Mouse (Mus musculus): ENCODE data around the gene Ncbp3.

The Ncbp3 gene

DNA sequence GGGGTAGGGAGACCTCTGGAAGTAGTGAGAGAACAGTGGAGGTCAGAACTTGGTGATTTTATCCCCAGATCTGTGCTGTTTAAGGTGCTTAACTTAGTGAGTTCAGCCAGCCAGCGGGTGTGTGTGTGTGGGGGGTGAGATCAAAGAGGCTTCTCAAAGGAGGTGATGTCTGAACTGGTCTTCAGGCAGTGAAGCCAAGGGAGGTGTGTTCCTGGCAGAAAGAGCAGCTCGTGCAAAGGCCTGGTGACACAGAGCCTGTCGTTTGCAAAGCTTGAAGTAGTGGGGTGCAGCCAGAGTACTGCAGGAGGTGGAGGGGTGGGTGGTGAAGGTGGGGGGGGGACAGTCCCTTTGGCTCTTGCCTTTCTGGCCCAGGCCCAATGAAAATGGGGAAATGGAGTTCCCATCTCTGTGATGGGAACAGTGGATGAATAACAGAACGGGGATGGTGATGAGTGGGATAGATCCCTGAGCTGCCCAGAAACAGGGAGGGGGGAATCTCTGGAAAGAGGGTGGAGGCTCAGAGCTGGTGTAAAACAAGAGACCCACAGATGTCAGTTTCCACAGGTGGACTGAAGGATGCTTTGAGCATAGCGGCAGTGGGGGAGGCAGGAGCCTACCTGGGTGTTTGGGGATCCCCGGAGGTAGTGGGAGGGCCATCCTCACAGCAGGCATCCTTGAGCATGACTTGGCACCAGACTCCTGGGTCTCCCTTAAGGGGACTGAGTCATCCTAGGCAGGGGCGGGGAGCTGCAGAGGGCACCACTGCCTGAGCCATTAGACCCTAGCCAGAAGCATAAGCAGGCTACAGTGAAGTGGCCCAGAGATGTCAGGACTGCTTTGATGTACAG lies 26.4 kb upstream of the Ncbp3 start:
- Histone ChIP-seq H3K27me3 (ENCODE audit: control insufficient read depth, insufficient read depth, low read length, poor library complexity, severe bottlenecking) (no peaks in the 10 kb centered on the region), H3K36me3 (ENCODE audit: control insufficient read depth, insufficient read depth, low read length, poor library complexity, severe bottlenecking) (no peaks in the 10 kb centered on the region)
- no peak for DNase-seq (ENCODE audit: low read depth, low spot score)

DNA sequence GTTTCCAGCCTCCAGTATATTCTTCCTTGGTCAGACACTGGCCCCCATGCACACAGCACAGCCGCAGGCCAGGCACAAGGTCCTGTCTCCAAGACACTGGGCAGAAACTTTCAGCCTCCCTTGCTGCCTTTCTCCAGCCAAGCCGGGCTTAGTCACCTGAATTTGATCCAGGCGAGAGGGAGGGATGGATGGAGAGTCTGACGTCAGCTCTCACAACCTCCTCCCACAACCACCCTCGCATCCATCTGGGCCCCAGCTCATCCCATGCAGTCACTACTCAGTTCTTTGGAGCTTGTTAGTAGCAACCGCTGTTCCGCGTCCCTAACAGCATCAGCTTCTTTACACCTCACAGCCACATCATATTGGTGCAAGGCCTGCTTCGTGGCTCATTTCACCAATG lies 24.5 kb upstream of the Ncbp3 start:
- H3K27me3 ChIP-seq (ENCODE audit: control insufficient read depth, insufficient read depth, low read length, poor library complexity, severe bottlenecking), result no peaks in the 10 kb centered on the region
- no peaks in the 10 kb centered on the region for H3K36me3 ChIP-seq (ENCODE audit: control insufficient read depth, insufficient read depth, low read length, poor library complexity, severe bottlenecking)
- no peak for DNase-seq (ENCODE audit: low read depth, low spot score)

- no peaks in the 10 kb centered on the region for H3K27me3 ChIP-seq (ENCODE audit: control insufficient read depth, insufficient read depth, low read length, poor library complexity, severe bottlenecking)
- DNase-seq (ENCODE audit: low read depth, low spot score), result no peak
These were observed 23.8 kb upstream of the Ncbp3 start for GRCm38 (mm10) chr11:73023827-73024226.

GRCm38 (mm10) chr11:73024236-73024904 lies 23.2 kb upstream of the Ncbp3 start:
- Histone ChIP-seq H3K36me3 (ENCODE audit: control insufficient read depth, insufficient read depth, low read length, poor library complexity, severe bottlenecking) (no peaks in the 10 kb centered on the region), H3K27me3 (ENCODE audit: control insufficient read depth, insufficient read depth, low read length, poor library complexity, severe bottlenecking) (no peaks in the 10 kb centered on the region)
- DNase-seq (ENCODE audit: low read depth, low spot score), result peak; percentile 93

More at GRCm38 (mm10) chr11:73023827-73024226, 23.8 kb upstream of the Ncbp3 start:
- H3K36me3 ChIP-seq (ENCODE audit: control insufficient read depth, insufficient read depth, low read length, poor library complexity, severe bottlenecking), result no peaks in the 10 kb centered on the region

DNA sequence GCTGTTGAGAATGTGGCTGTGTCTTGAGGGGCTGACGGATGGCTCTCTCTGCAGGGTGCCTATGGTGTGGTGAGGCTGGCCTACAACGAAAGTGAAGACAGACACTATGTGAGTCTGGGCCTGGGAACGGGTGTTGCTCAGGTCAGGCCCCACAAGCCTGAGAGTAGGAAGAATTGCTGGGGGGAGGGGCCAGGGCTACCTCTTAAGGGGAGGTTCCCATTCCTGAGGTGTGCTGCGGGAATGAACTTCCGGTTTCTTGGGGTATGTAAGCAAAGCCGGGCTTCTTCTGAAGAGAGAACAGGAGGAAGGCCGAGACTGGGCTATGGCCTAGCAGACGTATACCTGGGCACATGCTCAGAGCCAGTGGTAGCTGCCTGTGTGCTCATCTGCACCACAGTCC lies 20.6 kb upstream of the Ncbp3 start:
- DNase-seq (ENCODE audit: low read depth, low spot score), result no peak
- H3K36me3 ChIP-seq (ENCODE audit: control insufficient read depth, insufficient read depth, low read length, poor library complexity, severe bottlenecking), result no peaks in the 10 kb centered on the region

GRCm38 (mm10) chr11:73030821-73031498 lies 16.6 kb upstream of the Ncbp3 start:
- DNase-seq (ENCODE audit: low read depth, low spot score), result peak; percentile 86
- H3K36me3 ChIP-seq (ENCODE audit: control insufficient read depth, insufficient read depth, low read length, poor library complexity, severe bottlenecking), result no peaks in the 10 kb centered on the region
- H3K27me3 ChIP-seq (ENCODE audit: control insufficient read depth, insufficient read depth, low read length, poor library complexity, severe bottlenecking), result no peaks in the 10 kb centered on the region

More for the DNA sequence above, 20.6 kb upstream of the Ncbp3 start:
- H3K27me3 ChIP-seq (ENCODE audit: control insufficient read depth, insufficient read depth, low read length, poor library complexity, severe bottlenecking), result no peaks in the 10 kb centered on the region

GRCm38 (mm10) chr11:73031536-73031935 lies 16.0 kb upstream of the Ncbp3 start:
- no peak for DNase-seq (ENCODE audit: low read depth, low spot score)
- Histone ChIP-seq H3K36me3 (ENCODE audit: control insufficient read depth, insufficient read depth, low read length, poor library complexity, severe bottlenecking) (no peaks in the 10 kb centered on the region), H3K27me3 (ENCODE audit: control insufficient read depth, insufficient read depth, low read length, poor library complexity, severe bottlenecking) (no peaks in the 10 kb centered on the region)

DNA sequence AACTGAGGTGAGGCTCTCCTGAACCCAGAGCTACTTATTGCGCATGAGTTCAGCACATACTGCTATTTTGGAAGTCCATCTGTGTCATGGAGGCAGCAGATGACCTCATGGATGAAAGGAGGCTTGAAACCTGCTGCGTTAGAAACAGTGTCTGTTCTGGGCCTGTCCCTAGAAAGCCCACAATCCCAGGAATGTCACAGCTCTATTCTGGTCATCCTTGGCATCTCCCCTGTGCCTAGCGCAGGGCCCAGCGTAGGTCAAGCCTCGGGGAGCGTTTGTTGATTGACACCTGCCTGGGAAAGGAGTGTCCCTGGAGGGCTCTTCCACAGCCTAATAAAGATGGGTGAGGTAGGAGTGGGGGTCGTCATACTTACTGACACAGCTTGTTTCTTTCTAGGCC lies 11.5 kb upstream of the Ncbp3 start:
- Histone ChIP-seq H3K27me3 (ENCODE audit: control insufficient read depth, insufficient read depth, low read length, poor library complexity, severe bottlenecking) (no peaks in the 10 kb centered on the region), H3K36me3 (ENCODE audit: control insufficient read depth, insufficient read depth, low read length, poor library complexity, severe bottlenecking) (no peaks in the 10 kb centered on the region)
- DNase-seq (ENCODE audit: low read depth, low spot score), result no peak

DNA sequence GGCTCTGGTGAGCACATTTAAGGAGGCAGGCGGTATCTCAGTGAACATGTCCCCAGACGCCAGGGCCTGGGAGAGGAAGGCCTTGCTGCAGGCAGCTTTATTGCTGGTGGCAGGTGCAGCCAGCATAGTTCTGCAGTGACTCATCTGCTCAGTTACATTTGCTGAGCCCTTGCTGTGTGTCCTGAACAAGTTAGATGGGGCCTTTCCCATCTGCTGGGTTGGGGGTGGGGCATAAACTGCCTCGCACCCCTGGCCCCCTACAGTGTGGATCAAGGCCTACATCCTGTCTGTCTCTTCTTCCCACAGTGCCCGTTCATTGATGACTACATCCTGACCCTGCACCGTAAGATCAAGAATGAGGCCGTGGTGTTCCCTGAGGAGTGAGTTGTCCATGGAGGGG lies 10.7 kb upstream of the Ncbp3 start:
- no peak for DNase-seq (ENCODE audit: low read depth, low spot score)
- H3K36me3 ChIP-seq (ENCODE audit: control insufficient read depth, insufficient read depth, low read length, poor library complexity, severe bottlenecking), result no peaks in the 10 kb centered on the region
- H3K27me3 ChIP-seq (ENCODE audit: control insufficient read depth, insufficient read depth, low read length, poor library complexity, severe bottlenecking), result no peaks in the 10 kb centered on the region

GRCm38 (mm10) chr11:73037691-73038090 lies 9.9 kb upstream of the Ncbp3 start:
- H3K27me3 ChIP-seq (ENCODE audit: control insufficient read depth, insufficient read depth, low read length, poor library complexity, severe bottlenecking), result no peaks in the 10 kb centered on the region
- no peaks in the 10 kb centered on the region for H3K36me3 ChIP-seq (ENCODE audit: control insufficient read depth, insufficient read depth, low read length, poor library complexity, severe bottlenecking)
- no peak for DNase-seq (ENCODE audit: low read depth, low spot score)

GRCm38 (mm10) chr11:73039102-73039799 lies 8.3 kb upstream of the Ncbp3 start:
- no peaks in the 10 kb centered on the region for H3K36me3 ChIP-seq (ENCODE audit: control insufficient read depth, insufficient read depth, low read length, poor library complexity, severe bottlenecking)
- H3K27me3 ChIP-seq (ENCODE audit: control insufficient read depth, insufficient read depth, low read length, poor library complexity, severe bottlenecking), result no peaks in the 10 kb centered on the region
- peak; percentile 85 for DNase-seq (ENCODE audit: low read depth, low spot score)

GRCm38 (mm10) chr11:73044229-73044755 lies 3.3 kb upstream of the Ncbp3 start:
- Histone ChIP-seq H3K36me3 (ENCODE audit: control insufficient read depth, insufficient read depth, low read length, poor library complexity, severe bottlenecking) (no peaks in the 10 kb centered on the region), H3K27me3 (ENCODE audit: control insufficient read depth, insufficient read depth, low read length, poor library complexity, severe bottlenecking) (no peaks in the 10 kb centered on the region)
- DNase-seq (ENCODE audit: low read depth, low spot score), result no peak

DNA sequence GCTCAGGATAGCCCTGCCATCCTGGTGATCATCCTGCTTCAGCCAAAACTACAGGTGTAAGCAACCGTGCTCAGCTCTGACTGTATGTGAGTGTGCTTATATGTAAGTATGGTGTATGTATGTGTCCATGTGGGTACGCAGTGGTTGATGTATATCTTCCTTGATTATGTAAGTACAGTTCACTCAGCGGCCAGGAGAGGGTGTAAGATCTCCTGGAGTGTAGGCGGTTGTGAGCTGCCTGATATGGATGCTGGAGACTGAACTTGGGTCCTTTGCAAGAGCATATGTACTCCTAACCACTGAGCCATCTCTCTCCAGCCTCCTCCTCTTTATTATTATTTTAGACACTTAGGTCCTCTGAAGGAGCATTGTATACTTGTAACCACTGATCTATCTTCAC lies 2.8 kb upstream of the Ncbp3 start:
- H3K27me3 ChIP-seq (ENCODE audit: control insufficient read depth, insufficient read depth, low read length, poor library complexity, severe bottlenecking), result no peaks in the 10 kb centered on the region
- no peaks in the 10 kb centered on the region for H3K36me3 ChIP-seq (ENCODE audit: control insufficient read depth, insufficient read depth, low read length, poor library complexity, severe bottlenecking)
- peak; percentile 34 for DNase-seq (ENCODE audit: low read depth, low spot score)

- DNase-seq (ENCODE audit: low read depth, low spot score), result no peak
These were observed 670 bp downstream of the Ncbp3 start for GRCm38 (mm10) chr11:73048030-73048876.

More at GRCm38 (mm10) chr11:73048030-73048876, 670 bp downstream of the Ncbp3 start:
- Histone ChIP-seq H3K27me3 (ENCODE audit: control insufficient read depth, insufficient read depth, low read length, poor library complexity, severe bottlenecking) (no peaks in the 10 kb centered on the region), H3K36me3 (ENCODE audit: control insufficient read depth, insufficient read depth, low read length, poor library complexity, severe bottlenecking) (no peaks in the 10 kb centered on the region)

Measured in splenic B cell, adult 2 months (primary cell).